Mouse (Mus musculus) liver, embryonic 12.5 days (tissue): Measurements from ENCODE around the gene Sh3kbp1. TPM values are rescaled to one million over a fixed set of nuclear protein-coding genes. Genes with fewer than 3 reads are reported as not detected.
A peak's percentile ranks its signal among the peaks of the same experiment; 100 is the strongest.

Source experiments
- ATAC-seq: fragments of 200-750 bp; cut with Nextera tagmentation; 2 replicates; pipeline ENCODE4 v1.8.0; 2017; ENCODE audit warnings: moderate number of reproducible peaks, mild to moderate bottlenecking, moderate library complexity
- H3K27ac ChIP-seq: fragments of 300-500 bp; sonication (generic); 2 replicates; pipeline ENCODE4 v1.5.1; 2016; ENCODE audit warnings: mild to moderate bottlenecking
- H3K27me3 ChIP-seq: fragments of 300-500 bp; sonication (generic); replicated peaks from 2 replicates; pipeline ENCODE4 v1.6.1; 2016; ENCODE audit warnings: mild to moderate bottlenecking, moderate library complexity
- H3K36me3 ChIP-seq: fragments of 300-500 bp; sonication (generic); 2 replicates; pipeline ENCODE4 v1.6.1; 2016; ENCODE audit warnings: mild to moderate bottlenecking, moderate library complexity
- H3K4me1 ChIP-seq: fragments of 300-500 bp; sonication (generic); 2 replicates; pipeline ENCODE4 v1.6.1; 2016
- H3K4me2 ChIP-seq: fragments of 300-500 bp; sonication (generic); 2 replicates; pipeline ENCODE4 v1.6.1; 2016; ENCODE audit warnings: mild to moderate bottlenecking, moderate library complexity
- H3K4me3 ChIP-seq: fragments of 300-500 bp; sonication (generic); 2 replicates; pipeline ENCODE4 v1.5.1; 2016; ENCODE audit warnings: mild to moderate bottlenecking, moderate library complexity
- H3K9ac ChIP-seq: fragments of 300-500 bp; sonication (generic); 2 replicates; pipeline ENCODE4 v1.6.1; 2016; ENCODE audit warnings: mild to moderate bottlenecking, moderate library complexity
- H3K9me3 ChIP-seq: fragments of 300-500 bp; sonication (generic); replicated peaks from 2 replicates; pipeline ENCODE4 v1.6.1; 2016; ENCODE audit warnings: mild to moderate bottlenecking, moderate library complexity
- WGBS: fragments of 180-500 bp; shearing (Covaris S2); methylation state at CpG from one replicate; pipeline ENCODE4 v1.1.7; 2016; ENCODE audit not compliant: insufficient replicate concordance; 5-methylcytosine and 5-hydroxymethylcytosine counted together
- polyA plus RNA-seq: library from polyadenylated mRNA; unstranded; fragments of >200 nt; fragmentation: Nextera tagmentation; extraction: Ambion mirVana; gene quantifications from 2 replicates; pipeline ENCODE4 v1.2.1, GENCODE M21; 2016

Gene Sh3kbp1
- polyA plus RNA-seq, 1 experiment from 2014 or later: 16.8 TPM

DNA sequence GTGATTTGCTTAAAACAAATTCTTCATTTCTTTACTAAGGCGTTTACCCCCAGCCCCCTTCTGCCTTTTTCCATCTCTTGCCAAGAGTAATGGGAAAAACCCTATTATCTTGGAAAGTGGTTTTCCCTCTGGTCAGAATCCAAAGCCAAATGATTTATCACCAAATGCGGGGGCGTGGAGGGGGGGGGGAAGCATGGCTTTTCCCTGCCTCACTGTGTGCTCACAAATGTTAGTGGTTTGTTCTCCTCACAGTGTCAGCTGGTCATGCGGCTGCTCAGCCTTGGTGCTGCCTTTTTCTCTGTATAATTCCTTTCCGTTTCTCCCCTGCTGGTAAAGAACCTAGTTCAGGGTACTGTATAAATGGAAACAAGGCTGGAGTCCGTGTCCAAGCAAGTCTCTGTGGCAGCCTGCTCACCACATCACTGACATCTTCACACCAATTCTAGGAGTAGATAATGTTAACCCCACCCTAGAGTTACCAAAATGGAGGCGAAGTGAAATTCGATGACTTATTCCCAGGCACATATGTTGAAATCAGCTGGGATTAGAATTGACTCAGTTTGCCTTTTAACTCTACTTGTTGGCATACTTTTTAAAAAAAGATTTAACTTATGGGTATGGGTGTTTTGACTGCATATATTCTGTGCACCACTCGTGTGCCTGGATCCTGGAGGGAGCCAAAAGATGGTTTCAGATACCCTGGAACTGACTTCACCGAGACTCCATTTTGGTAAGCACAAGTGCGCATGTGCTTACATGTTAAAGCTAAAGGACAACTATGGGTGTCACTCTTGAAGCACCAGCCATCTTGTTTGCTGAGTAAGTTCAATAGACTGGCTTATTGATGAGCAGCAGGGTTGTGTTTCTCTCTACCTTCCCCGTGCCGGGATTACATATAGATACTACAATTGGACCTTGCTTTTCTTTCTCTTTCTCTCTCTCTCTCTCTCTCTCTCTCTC is 84.3 kb downstream of the Sh3kbp1 start:
- ATAC-seq: no peak
- 64% methylated on average over 13 of the region's 13 CpGs for WGBS
- Histone ChIP-seq H3K27ac (no peak overlapping the region), H3K4me1 (peaks cover 23% of the 10 kb centered on the region), H3K27me3 (peaks cover 3% of the 10 kb centered on the region; the same call in 1 of the 2 replicates), H3K9ac (no peak overlapping the region), H3K4me3 (no peak overlapping the region), H3K4me2 (no peak overlapping the region), H3K36me3 (no peaks in the 10 kb centered on the region), H3K9me3 (no peaks in the 10 kb centered on the region)

DNA sequence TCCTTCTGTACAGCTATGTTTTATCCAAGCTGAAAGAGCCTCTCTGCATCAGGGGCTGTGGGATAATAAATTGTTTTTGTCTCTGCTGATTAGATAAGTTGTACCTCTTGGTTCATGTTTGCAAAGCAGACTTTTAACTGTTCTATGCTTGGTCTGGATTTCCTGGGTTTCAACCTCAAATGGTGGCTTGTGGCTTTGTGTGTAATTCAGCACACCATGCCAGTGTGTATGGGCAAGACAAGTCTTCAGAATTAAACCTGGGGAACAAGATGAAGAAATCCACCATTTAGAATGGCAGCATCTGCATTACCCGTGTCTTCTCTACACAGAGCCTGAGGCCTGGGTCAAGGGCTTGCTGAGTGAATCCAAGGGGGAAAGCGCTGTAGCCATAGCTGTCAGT is 86.1 kb downstream of the Sh3kbp1 start:
- 52% methylated on average over 2 of the region's 2 CpGs for WGBS

DNA sequence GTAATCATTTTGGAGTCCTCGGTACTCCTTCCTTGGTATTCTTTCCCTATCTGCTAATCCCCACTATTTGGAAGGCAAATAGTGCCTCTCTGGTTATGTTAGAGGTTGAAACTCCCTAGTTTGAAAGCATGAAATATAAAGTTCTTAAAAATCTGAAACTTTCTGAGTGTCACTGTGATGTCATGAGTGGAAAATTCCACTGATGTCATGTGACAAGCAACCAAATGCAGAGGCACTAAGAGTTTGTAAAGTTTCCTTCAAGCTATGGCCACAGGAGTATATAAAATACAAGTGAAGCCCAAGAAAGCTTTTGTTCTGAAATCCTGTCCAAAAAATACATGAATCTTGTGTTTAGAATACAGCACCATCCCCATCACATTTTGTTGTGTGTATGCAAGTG is 94.3 kb downstream of the Sh3kbp1 start:
- no peaks in the 10 kb centered on the region for H3K4me1 ChIP-seq
- no peak for ATAC-seq
- H3K9ac ChIP-seq: no peak overlapping the region
- no peaks in the 10 kb centered on the region for H3K9me3 ChIP-seq
- no peaks in the 10 kb centered on the region; the same call in 1 of the 2 replicates for H3K27me3 ChIP-seq
- no peak overlapping the region for H3K4me2 ChIP-seq
- no peaks in the 10 kb centered on the region for H3K36me3 ChIP-seq
- 72% methylated on average over 1 of the region's 1 CpGs for WGBS
- H3K27ac ChIP-seq: no peak overlapping the region
- H3K4me3 ChIP-seq: no peak overlapping the region

More for the DNA sequence above, 86.1 kb downstream of the Sh3kbp1 start:
- no peak overlapping the region for H3K4me2 ChIP-seq
- H3K36me3 ChIP-seq: no peaks in the 10 kb centered on the region
- no peak for ATAC-seq
- peaks cover 23% of the 10 kb centered on the region for H3K4me1 ChIP-seq
- H3K27ac ChIP-seq: no peak overlapping the region
- peaks cover 3% of the 10 kb centered on the region; the same call in 1 of the 2 replicates for H3K27me3 ChIP-seq
- no peaks in the 10 kb centered on the region for H3K9me3 ChIP-seq
- no peak overlapping the region for H3K4me3 ChIP-seq
- H3K9ac ChIP-seq: no peak overlapping the region

DNA sequence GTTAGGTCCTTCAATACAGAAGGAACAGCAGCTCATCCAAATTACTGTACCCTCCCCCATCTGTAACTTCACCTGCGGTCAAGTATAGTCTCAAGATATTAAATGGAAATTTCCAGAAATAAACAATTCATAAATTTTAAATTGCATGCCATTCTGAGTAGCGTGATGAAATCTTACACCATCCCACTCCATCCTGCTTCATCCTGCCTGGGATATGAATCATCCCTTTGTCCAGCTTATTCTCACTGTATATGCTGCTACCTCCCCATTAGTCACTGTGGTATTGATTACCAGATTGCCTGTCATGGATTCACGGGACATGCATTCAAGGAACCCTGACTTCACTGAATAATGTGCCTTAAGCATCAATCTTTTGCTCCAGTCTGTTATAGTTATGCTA is 104.3 kb downstream of the Sh3kbp1 start:
- 0 out of 2 replicates have a peak, but pooled peaks cover 5% of the 10 kb centered on the region for H3K4me1 ChIP-seq
- no peaks in the 10 kb centered on the region for H3K9me3 ChIP-seq
- H3K27me3 ChIP-seq: no peaks in the 10 kb centered on the region
- H3K36me3 ChIP-seq: no peaks in the 10 kb centered on the region
- 73% methylated on average over 3 of the region's 3 CpGs for WGBS
- no peak overlapping the region for H3K4me3 ChIP-seq
- no peak overlapping the region for H3K27ac ChIP-seq
- no peak overlapping the region for H3K4me2 ChIP-seq
- H3K9ac ChIP-seq: no peak overlapping the region
- no peak for ATAC-seq

DNA sequence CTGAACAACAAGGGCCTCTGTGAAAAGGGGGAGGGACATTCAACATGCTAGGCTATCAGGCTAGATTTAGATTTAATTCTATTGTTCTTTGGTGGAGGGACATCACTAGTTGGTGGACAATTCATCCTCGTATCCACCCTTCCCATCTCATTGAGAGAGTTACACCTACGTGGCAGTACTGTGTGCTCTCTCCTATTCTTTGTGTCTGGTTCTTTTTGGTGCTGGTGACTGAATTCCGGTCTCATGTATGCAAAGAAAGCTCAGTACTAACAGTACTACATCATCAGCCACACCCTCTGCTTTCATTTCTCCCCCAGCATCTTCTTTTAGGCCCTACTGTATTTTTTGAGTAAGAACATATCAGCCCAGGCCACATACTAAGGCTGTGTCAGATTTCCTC is 105.8 kb downstream of the Sh3kbp1 start:
- WGBS: 77% methylated on average over 3 of the region's 3 CpGs
- ATAC-seq: no peak
- H3K4me2 ChIP-seq: no peak overlapping the region
- H3K9me3 ChIP-seq: no peaks in the 10 kb centered on the region
- no peaks in the 10 kb centered on the region for H3K36me3 ChIP-seq
- no peak overlapping the region for H3K27ac ChIP-seq
- H3K27me3 ChIP-seq: no peaks in the 10 kb centered on the region
- 0 out of 2 replicates have a peak, but pooled peaks cover 5% of the 10 kb centered on the region for H3K4me1 ChIP-seq
- H3K4me3 ChIP-seq: no peak overlapping the region
- no peak overlapping the region for H3K9ac ChIP-seq

DNA sequence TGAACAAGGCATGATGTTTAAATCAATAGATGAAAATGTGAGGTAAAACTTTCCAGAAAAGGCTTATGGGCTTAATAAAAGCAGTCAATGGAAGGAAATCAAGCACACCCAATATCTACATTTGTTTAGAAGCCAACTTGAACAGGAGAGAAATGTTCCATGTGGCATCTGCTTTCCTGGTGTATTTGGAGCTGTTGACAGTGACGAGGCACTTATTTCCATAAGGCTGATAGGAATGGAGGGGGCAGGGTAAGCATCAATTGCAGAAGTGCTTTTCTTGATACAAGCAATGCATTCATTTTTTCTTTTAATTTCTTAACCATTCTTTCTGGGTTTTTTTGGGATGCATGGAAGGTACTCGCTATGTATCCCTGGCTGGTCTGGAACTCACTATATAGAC is 106.9 kb downstream of the Sh3kbp1 start:
- H3K4me2 ChIP-seq: no peak overlapping the region
- no peaks in the 10 kb centered on the region for H3K9me3 ChIP-seq
- H3K9ac ChIP-seq: no peak overlapping the region
- no peaks in the 10 kb centered on the region for H3K36me3 ChIP-seq
- ATAC-seq: no peak
- H3K4me1 ChIP-seq: 0 out of 2 replicates have a peak, but pooled peaks cover 5% of the 10 kb centered on the region
- H3K4me3 ChIP-seq: no peak overlapping the region
- H3K27ac ChIP-seq: no peak overlapping the region
- no peaks in the 10 kb centered on the region for H3K27me3 ChIP-seq
- 80% methylated on average over 2 of the region's 2 CpGs for WGBS

DNA sequence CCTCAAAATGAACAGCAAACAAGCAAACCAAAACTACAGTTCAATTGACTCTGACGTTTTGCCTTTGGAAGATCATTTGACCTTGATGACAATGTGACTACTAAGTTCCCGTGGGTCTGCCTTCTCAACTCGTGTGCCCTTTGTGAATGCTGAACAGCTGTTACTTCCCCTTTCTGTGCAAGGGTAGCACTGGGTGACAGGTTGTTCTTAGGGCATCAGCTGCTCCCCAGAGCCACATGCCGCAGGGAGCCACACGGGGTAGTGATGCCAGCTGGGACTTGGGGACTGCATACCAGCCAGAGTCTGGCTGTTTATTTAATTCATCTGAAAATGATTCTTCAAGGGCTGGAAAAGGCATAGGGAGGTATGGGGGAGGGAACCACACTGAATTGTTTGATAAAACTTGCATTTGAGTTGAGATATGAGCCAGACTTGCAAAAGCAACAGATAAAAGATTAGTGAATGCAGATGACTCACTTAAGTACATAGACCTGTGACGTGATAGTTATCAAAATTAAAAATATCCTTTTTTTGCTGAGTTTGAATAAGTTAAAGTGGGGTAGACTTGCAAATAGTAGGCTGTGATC is 108.5 kb downstream of the Sh3kbp1 start:
- H3K9me3 ChIP-seq: no peaks in the 10 kb centered on the region
- 37% methylated on average over 6 of the region's 6 CpGs for WGBS
- H3K9ac ChIP-seq: no peak overlapping the region
- H3K27me3 ChIP-seq: no peaks in the 10 kb centered on the region
- no peak overlapping the region for H3K4me2 ChIP-seq
- no peak overlapping the region for H3K4me3 ChIP-seq
- no peaks in the 10 kb centered on the region for H3K36me3 ChIP-seq
- H3K4me1 ChIP-seq: 0 out of 2 replicates have a peak, but pooled peaks cover 5% of the 10 kb centered on the region
- no peak for ATAC-seq
- no peak overlapping the region for H3K27ac ChIP-seq

DNA sequence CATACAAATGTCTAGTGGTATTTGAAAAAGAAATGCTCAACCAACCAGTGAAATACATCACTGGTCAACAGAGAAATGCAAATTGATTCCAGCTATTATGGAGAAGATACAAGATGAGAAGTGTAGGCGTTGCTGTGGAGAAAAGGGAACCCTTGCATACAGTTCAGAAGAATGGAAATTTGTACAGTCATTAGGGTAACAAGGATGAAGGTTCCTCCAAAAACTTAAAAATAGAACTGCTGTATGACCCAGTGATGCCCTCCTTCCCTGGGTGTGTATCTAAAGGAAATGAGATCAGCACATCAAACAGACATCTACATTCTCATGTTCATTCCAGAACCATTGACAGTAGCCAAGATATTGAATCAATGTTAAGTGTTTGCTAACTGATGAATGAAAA is 110.3 kb downstream of the Sh3kbp1 start:
- WGBS: 71% methylated on average over 1 of the region's 1 CpGs
- no peak overlapping the region for H3K9ac ChIP-seq
- H3K4me3 ChIP-seq: no peak overlapping the region
- no peak overlapping the region for H3K27ac ChIP-seq
- no peaks in the 10 kb centered on the region for H3K9me3 ChIP-seq
- 0 out of 2 replicates have a peak, but pooled peaks cover 5% of the 10 kb centered on the region for H3K4me1 ChIP-seq
- H3K36me3 ChIP-seq: no peaks in the 10 kb centered on the region
- no peak overlapping the region for H3K4me2 ChIP-seq
- ATAC-seq: no peak
- H3K27me3 ChIP-seq: no peaks in the 10 kb centered on the region

DNA sequence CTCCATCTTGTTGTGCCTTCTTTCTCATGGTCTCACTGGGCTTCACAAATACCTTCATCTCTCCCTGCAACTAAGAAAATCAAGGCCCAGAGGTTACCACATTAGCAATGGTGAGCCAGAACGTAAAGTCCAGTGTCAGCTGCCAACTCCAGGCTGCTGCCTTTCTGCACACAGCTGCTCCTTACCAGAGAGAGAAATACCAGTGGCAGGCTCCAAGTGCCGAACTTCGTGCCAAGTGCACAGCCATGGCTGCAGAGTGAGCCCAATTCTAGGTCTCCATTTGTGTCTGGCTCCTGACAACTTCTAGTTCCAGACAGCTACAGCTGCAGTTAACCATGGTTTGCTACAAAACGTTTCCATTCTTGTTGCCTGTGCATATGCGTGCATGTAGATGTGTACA is 117.0 kb downstream of the Sh3kbp1 start:
- Histone ChIP-seq H3K27me3 (0 out of 2 replicates have a peak, but pooled peaks cover 4% of the 10 kb centered on the region), H3K27ac (no peak overlapping the region), H3K9ac (no peak overlapping the region), H3K4me1 (no peaks in the 10 kb centered on the region), H3K9me3 (no peaks in the 10 kb centered on the region), H3K4me2 (no peak overlapping the region), H3K4me3 (no peak overlapping the region), H3K36me3 (no peaks in the 10 kb centered on the region)
- ATAC-seq: no peak
- 70% methylated on average over 5 of the region's 5 CpGs for WGBS

DNA sequence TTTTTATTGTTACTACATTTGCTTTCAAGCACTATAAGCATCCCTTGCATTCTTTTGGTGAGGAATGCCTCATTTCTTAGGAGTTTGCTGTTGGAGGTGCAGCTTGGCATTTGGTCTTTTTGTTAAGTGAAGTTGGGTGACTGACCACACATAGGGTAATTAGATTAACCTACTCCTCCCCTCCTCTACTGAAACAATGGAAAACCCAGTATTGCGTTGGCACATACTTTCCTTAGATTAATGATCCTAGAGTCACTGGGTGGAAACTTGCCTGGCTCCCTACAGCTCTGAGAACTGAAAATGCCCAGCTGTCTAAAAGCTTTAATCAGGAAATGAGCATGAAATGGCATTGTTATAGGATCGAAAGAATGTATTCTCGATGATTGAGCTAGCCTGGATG is 117.5 kb downstream of the Sh3kbp1 start:
- H3K27ac ChIP-seq: no peak overlapping the region
- no peaks in the 10 kb centered on the region for H3K9me3 ChIP-seq
- H3K27me3 ChIP-seq: 0 out of 2 replicates have a peak, but pooled peaks cover 4% of the 10 kb centered on the region
- WGBS: 63% methylated on average over 3 of the region's 3 CpGs
- no peaks in the 10 kb centered on the region for H3K4me1 ChIP-seq
- H3K4me2 ChIP-seq: no peak overlapping the region
- no peak for ATAC-seq
- no peaks in the 10 kb centered on the region for H3K36me3 ChIP-seq
- no peak overlapping the region for H3K9ac ChIP-seq
- H3K4me3 ChIP-seq: no peak overlapping the region

DNA sequence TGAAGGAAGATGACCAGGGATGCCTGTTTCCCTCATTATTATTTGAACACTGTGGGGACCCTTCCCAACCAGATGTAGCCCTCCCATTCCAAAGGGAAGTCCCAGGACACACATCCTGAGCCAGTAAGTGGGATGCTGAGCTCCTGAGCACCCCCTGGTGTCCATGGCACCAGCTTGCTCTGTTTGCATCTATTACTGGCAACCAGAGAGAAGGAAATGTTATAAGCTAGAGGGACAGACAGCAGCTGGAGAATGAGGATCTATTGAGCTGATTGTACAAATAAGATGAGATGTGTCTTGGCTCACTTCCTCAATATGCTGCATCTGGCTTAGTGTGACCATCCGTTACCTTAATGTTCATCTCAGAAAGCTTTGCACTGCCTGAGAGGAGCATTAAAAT is 124.8 kb downstream of the Sh3kbp1 start:
- Histone ChIP-seq H3K9ac (no peak overlapping the region), H3K4me1 (peaks cover 10% of the 10 kb centered on the region), H3K4me3 (no peak overlapping the region), H3K27me3 (no peaks in the 10 kb centered on the region), H3K27ac (no peak overlapping the region), H3K9me3 (no peaks in the 10 kb centered on the region), H3K4me2 (no peak overlapping the region), H3K36me3 (no peaks in the 10 kb centered on the region)
- no peak for ATAC-seq
- 86% methylated on average over 1 of the region's 1 CpGs for WGBS

DNA sequence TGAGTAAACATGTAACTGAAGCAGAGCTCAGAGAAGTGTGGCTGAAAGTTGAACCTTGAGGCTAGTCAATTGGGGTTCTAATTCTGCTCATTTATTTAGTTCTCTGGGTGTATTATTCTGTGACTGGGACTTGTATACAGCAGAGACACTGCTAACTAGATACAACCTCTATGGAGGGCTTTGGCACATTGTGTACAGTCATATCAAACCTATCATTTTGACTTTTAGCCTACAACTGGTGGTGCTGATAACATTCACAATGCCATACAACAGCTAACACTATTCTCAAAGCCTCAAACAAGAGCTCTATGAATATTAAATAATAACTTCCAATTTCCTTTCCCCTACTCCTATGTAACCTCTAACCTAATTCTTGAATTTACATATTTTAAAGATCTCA is 129.2 kb downstream of the Sh3kbp1 start:
- H3K27me3 ChIP-seq: no peaks in the 10 kb centered on the region
- H3K9me3 ChIP-seq: no peaks in the 10 kb centered on the region
- no peak overlapping the region for H3K4me2 ChIP-seq
- ATAC-seq: no peak
- no peak overlapping the region for H3K4me3 ChIP-seq
- no peaks in the 10 kb centered on the region for H3K36me3 ChIP-seq
- H3K9ac ChIP-seq: no peak overlapping the region
- peaks cover 23% of the 10 kb centered on the region for H3K4me1 ChIP-seq
- H3K27ac ChIP-seq: 0 out of 2 replicates have a peak overlapping the region, but pooled peaks have one; percentile 20
